Mouse (Mus musculus) forebrain, embryonic 13.5 days (tissue): ENCODE results near the gene Nup205. TPM values are rescaled to one million over a fixed set of nuclear protein-coding genes. Genes with fewer than 3 reads are reported as not detected.
A peak's percentile ranks its signal among the peaks of the same experiment; 100 is the strongest.
"Not testable (repeated sequence)": the region's sequence is repeated elsewhere in the genome, so short reads cannot be mapped to it uniquely, and the experiment has no call there.

Experiments used
- ATAC-seq: fragments of 200-750 bp; cut with Nextera tagmentation; 2 replicates; pipeline ENCODE4 v1.8.0; 2017
- H3K27ac ChIP-seq: fragments of 300-500 bp; sonication (generic); 2 replicates; pipeline ENCODE4 v1.5.1; 2015; ENCODE audit warnings: inconsistent platforms, mild to moderate bottlenecking, moderate library complexity
- H3K27me3 ChIP-seq: fragments of 300-500 bp; sonication (generic); 2 replicates; pipeline ENCODE4 v1.6.1; 2015; ENCODE audit warnings: mild to moderate bottlenecking, inconsistent platforms
- H3K36me3 ChIP-seq: fragments of 300-500 bp; sonication (generic); 2 replicates; pipeline ENCODE4 v1.6.1; 2015; ENCODE audit warnings: mild to moderate bottlenecking, inconsistent platforms; ENCODE audit not compliant: poor library complexity, severe bottlenecking
- H3K4me1 ChIP-seq: fragments of 300-500 bp; sonication (generic); 2 replicates; pipeline ENCODE4 v1.6.1; 2015; ENCODE audit warnings: inconsistent platforms
- H3K4me2 ChIP-seq: fragments of 300-500 bp; sonication (generic); 2 replicates; pipeline ENCODE4 v1.6.1; 2015; ENCODE audit warnings: inconsistent platforms, mild to moderate bottlenecking, moderate library complexity
- H3K4me3 ChIP-seq: fragments of 300-500 bp; sonication (generic); 2 replicates; pipeline ENCODE4 v1.5.1; 2015; ENCODE audit warnings: mild to moderate bottlenecking, inconsistent platforms
- H3K9ac ChIP-seq: fragments of 300-500 bp; sonication (generic); 2 replicates; pipeline ENCODE4 v1.6.1; 2015; ENCODE audit warnings: mild to moderate bottlenecking, inconsistent platforms
- H3K9me3 ChIP-seq: fragments of 300-500 bp; sonication (generic); replicated peaks from 2 replicates; pipeline ENCODE4 v1.6.1; 2016; ENCODE audit warnings: inconsistent platforms
- WGBS: fragments of 180-500 bp; shearing (Covaris S2); methylation state at CpG from one replicate; pipeline ENCODE4 v1.1.7; 2015; 5-methylcytosine and 5-hydroxymethylcytosine counted together
- polyA plus RNA-seq: library from polyadenylated mRNA; unstranded; fragments of >200 nt; fragmentation: Nextera tagmentation; extraction: Ambion mirVana; gene quantifications from 2 replicates; pipeline ENCODE4 v1.2.1, GENCODE M21; 2015

The Nup205 gene
- polyA plus RNA-seq, 1 experiment from 2014 or later: 34.0 TPM

DNA sequence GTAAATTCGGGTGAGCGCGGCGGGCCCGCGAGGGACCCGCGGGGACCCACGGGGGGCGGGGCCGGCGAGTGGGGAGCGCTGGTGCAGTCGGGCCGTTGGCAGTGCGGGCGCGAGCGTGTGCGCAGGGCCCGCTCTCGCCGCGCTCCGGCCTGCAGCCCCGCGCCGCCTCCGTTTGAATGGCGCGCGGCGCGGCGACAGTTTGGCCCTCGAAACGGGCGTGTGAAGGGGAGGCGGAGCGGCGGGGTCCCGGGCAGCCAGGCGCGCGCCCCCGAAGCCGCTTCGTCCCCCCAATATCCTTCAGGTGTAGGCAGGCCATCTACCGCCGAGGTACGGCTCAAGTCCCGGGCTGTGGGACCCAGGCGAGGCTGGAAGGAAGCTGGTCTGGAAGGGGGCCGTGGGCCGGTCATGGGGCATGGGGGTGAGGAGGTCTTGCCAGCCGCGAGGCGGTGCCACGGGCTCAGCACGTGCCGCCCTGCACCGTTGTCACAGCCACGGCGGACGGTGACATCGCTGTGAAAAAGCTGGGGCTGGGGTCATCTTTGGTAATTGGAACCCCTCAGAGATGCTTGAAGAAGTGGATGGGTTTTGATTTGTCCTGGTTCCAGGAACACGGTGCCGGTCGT, 540 bp downstream of the Nup205 start:
- Histone ChIP-seq H3K27me3 (no peaks in the 10 kb centered on the region), H3K27ac (peak overlapping the region; percentile 95), H3K4me2 (peak overlapping the region; percentile 80), H3K4me1 (peaks cover 23% of the 10 kb centered on the region), H3K4me3 (peak overlapping the region; percentile 76), H3K36me3 (no peaks in the 10 kb centered on the region), H3K9ac (peak overlapping the region; percentile 86), H3K9me3 (no peaks in the 10 kb centered on the region)
- under 1% methylated on average over 69 of the region's 69 CpGs for WGBS
- peak; percentile 82 for ATAC-seq

- not testable (repeated sequence) for H3K36me3 ChIP-seq, H3K27ac ChIP-seq, H3K9ac ChIP-seq, H3K27me3 ChIP-seq, H3K9me3 ChIP-seq, H3K4me2 ChIP-seq, ATAC-seq, H3K4me3 ChIP-seq
- H3K4me1 ChIP-seq: peaks cover 23% of the 10 kb centered on the region
- 93% methylated on average over 3 of the region's 3 CpGs for WGBS
Observed at GRCm38 (mm10) chr6:35179299-35179698, 2.1 kb downstream of the Nup205 start.

DNA sequence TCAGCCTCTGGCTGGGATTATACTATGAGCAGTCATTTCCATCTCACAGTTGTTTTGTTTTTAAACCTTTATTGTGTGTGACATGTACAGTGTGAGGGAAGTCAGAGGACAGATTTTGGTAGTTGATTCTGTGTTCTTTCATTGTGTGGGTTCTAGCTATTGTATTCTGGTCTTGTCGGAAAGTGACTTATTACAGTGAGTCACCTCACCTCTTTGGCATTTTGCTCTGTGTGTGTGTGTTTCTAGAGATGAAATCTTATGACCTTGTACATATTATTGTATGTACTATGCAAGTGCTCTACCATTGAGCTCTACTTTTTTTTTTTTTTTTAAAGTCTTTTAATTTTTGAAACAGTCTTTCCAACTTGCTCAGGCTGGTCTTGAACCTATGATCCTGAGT, 7.6 kb downstream of the Nup205 start:
- no peak for ATAC-seq
- Histone ChIP-seq H3K27me3 (no peaks in the 10 kb centered on the region), H3K4me3 (no peak overlapping the region), H3K27ac (no peak overlapping the region), H3K4me2 (no peak overlapping the region), H3K36me3 (peaks cover 47% of the 10 kb centered on the region), H3K9me3 (no peaks in the 10 kb centered on the region), H3K9ac (no peak overlapping the region), H3K4me1 (peaks cover 14% of the 10 kb centered on the region; the same call in 1 of the 2 replicates)
- WGBS: 95% methylated on average over 1 of the region's 1 CpGs

DNA sequence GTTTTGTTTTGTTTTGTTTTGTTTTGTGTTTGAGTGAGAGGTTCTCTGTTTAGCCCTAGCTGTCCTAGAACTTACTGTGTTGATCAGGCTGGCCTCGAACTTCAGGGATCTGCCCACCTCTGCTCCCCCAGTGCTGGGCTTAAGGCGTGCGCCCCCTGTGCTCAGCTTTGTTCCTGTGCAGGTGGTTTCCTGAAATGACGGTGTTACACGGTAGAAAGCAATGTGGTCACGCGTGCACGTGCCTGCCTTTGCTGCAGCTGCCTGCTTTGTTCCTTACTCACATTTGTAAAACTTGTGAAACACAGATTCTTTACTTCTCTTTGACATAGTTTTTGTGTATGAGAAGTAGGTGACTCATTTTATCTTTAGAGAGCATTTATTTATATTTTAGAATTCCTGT, 14.0 kb downstream of the Nup205 start:
- WGBS: 91% methylated on average over 8 of the region's 8 CpGs
- Histone ChIP-seq H3K4me3 (no peak overlapping the region), H3K27ac (no peak overlapping the region), H3K9me3 (no peaks in the 10 kb centered on the region), H3K4me1 (no peaks in the 10 kb centered on the region), H3K4me2 (no peak overlapping the region), H3K9ac (no peak overlapping the region), H3K36me3 (peaks cover 88% of the 10 kb centered on the region), H3K27me3 (no peaks in the 10 kb centered on the region)
- ATAC-seq: no peak

DNA sequence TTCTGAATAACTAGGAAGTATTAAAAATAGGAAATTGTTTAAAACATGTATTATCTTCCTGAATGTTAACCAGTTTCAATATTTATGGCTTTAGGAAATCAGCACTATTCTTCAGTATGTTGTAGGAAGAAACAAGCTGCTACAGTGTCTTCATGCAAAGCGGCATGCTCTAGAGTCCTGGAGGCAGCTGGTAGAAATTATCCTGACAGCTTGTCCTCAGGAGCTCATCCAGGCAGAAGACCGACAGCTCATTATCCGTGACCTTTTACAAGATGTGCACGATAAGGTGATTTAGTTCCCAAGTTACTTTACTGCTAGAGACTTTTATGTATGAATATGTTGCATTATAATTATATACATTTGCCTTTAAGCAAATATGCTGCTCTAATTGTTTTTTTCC, 48.5 kb downstream of the Nup205 start:
- no peaks in the 10 kb centered on the region for H3K9me3 ChIP-seq
- no peaks in the 10 kb centered on the region for H3K27me3 ChIP-seq
- no peak overlapping the region for H3K9ac ChIP-seq
- no peaks in the 10 kb centered on the region; the same call in 1 of the 2 replicates for H3K4me1 ChIP-seq
- no peak overlapping the region for H3K4me3 ChIP-seq
- H3K36me3 ChIP-seq: peaks cover 65% of the 10 kb centered on the region
- 85% methylated on average over 4 of the region's 4 CpGs for WGBS
- no peak overlapping the region for H3K4me2 ChIP-seq
- ATAC-seq: no peak
- no peak overlapping the region for H3K27ac ChIP-seq

- Histone ChIP-seq H3K36me3 (peaks cover 74% of the 10 kb centered on the region), H3K27ac (no peak overlapping the region), H3K4me1 (no peaks in the 10 kb centered on the region; the same call in 1 of the 2 replicates), H3K9me3 (no peaks in the 10 kb centered on the region), H3K9ac (no peak overlapping the region), H3K4me2 (no peak overlapping the region), H3K27me3 (no peaks in the 10 kb centered on the region), H3K4me3 (no peak overlapping the region)
- ATAC-seq: no peak
- WGBS: 94% methylated on average over 1 of the region's 1 CpGs
Observed at GRCm38 (mm10) chr6:35229415-35229814, 52.2 kb downstream of the Nup205 start.

- Histone ChIP-seq H3K9me3 (no peaks in the 10 kb centered on the region), H3K4me2 (no peak overlapping the region), H3K27ac (no peak overlapping the region; the same call in 1 of the 2 replicates), H3K4me1 (no peaks in the 10 kb centered on the region), H3K9ac (no peak overlapping the region), H3K36me3 (peaks cover 89% of the 10 kb centered on the region), H3K27me3 (no peaks in the 10 kb centered on the region), H3K4me3 (no peak overlapping the region)
- 64% methylated on average over 9 of the region's 9 CpGs for WGBS
- no peak for ATAC-seq
Observed at GRCm38 (mm10) chr6:35236108-35236785, 59.0 kb downstream of the Nup205 start.

DNA sequence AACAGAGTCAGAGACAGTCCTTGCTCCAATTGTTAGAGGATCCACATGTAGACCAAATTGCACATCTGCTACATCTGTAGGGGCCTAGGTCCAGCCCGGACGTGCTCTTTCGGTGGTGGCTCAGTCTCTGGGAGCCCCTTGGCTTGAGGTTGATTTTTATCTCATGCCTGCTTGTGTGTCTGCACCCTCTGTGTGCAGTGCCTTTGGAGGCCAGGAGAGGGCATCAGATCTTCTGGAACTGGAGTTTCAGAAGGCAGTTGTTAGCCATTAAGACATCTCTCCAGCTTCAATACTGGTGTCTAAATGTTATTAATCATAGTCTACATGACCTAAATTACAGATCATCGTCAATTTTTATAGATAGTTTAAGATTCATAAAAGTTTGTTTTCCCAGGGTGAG, 66.0 kb downstream of the Nup205 start:
- no peak overlapping the region for H3K4me2 ChIP-seq
- no peak overlapping the region for H3K27ac ChIP-seq
- no peak overlapping the region for H3K9ac ChIP-seq
- H3K9me3 ChIP-seq: no peaks in the 10 kb centered on the region
- 99% methylated on average over 4 of the region's 4 CpGs for WGBS
- no peaks in the 10 kb centered on the region for H3K27me3 ChIP-seq
- H3K4me3 ChIP-seq: no peak overlapping the region
- no peaks in the 10 kb centered on the region for H3K4me1 ChIP-seq
- ATAC-seq: no peak
- peaks cover 89% of the 10 kb centered on the region for H3K36me3 ChIP-seq

- ATAC-seq: no peak
- Histone ChIP-seq H3K36me3 (peaks cover 86% of the 10 kb centered on the region), H3K27me3 (no peaks in the 10 kb centered on the region), H3K9me3 (no peaks in the 10 kb centered on the region), H3K4me2 (no peak overlapping the region), H3K4me3 (no peak overlapping the region), H3K27ac (no peak overlapping the region), H3K9ac (no peak overlapping the region), H3K4me1 (no peaks in the 10 kb centered on the region)
- 91% methylated on average over 9 of the region's 9 CpGs for WGBS
Observed at GRCm38 (mm10) chr6:35243989-35244388, 66.8 kb downstream of the Nup205 start.

DNA sequence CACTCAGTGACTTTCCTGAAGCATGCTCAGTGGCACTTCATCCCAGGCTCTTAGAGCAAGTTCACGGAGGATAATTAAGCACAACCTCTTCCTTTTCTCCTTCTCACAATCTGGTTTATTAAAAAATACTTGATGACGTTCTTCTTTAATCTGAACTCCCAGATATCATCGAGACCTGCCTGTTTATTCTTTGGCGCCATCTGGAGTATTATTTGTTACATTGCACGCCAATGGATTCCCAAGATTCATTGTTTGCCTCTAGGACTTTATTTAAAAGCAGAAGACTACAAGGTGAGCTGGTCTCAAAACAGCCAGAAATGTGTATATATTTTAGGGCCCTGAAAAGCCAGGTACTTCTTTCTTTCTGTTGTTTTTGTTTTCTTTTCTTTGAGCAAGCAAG, 67.9 kb downstream of the Nup205 start:
- no peak overlapping the region for H3K4me2 ChIP-seq
- no peaks in the 10 kb centered on the region for H3K27me3 ChIP-seq
- no peak overlapping the region for H3K9ac ChIP-seq
- no peaks in the 10 kb centered on the region for H3K9me3 ChIP-seq
- H3K4me3 ChIP-seq: no peak overlapping the region
- no peak overlapping the region for H3K27ac ChIP-seq
- H3K4me1 ChIP-seq: no peaks in the 10 kb centered on the region
- ATAC-seq: 0 out of 2 replicates have a peak, but pooled peaks have one; percentile 11
- peaks cover 76% of the 10 kb centered on the region for H3K36me3 ChIP-seq
- WGBS: 61% methylated on average over 5 of the region's 5 CpGs

- Histone ChIP-seq H3K4me1 (peaks cover 36% of the 10 kb centered on the region), H3K4me3 (peak overlapping the region; percentile 69), H3K36me3 (peaks cover 11% of the 10 kb centered on the region), H3K4me2 (peak overlapping the region; percentile 74), H3K27ac (no peak overlapping the region), H3K9me3 (no peaks in the 10 kb centered on the region), H3K9ac (peak overlapping the region; percentile 80; the same call in 1 of the 2 replicates), H3K27me3 (no peaks in the 10 kb centered on the region)
- ATAC-seq: peak; percentile 9; the same call in 1 of the 2 replicates
- WGBS: 64% methylated on average over 17 of the region's 17 CpGs
Observed at GRCm38 (mm10) chr6:35251807-35252476, 74.7 kb downstream of the Nup205 start.
